In genomic region chr9:119465595-119465994, GRCm38 (mm10) we compare ENCODE assay signal across 8 mouse cellular contexts. TPM values are rescaled to one million over a fixed set of nuclear protein-coding genes. Genes with fewer than 3 reads are reported as not detected.
DNase-seq lines count a peak whose midpoint lies in the region; ATAC-seq and TF ChIP-seq lines count a peak whose summit lies in the region.

No protein-coding gene starts in this region.

- no peaks in the 10 kb centered on the region for H3K4me1 ChIP-seq in liver, adult 2 months (ENCODE audit: control insufficient read depth, insufficient read depth, low read length)
- peaks cover 26% of the 10 kb centered on the region for H3K4me1 ChIP-seq in liver, embryonic 12.5 days
- no peaks in the 10 kb centered on the region for H3K4me1 ChIP-seq in kidney, embryonic 15.5 days

- no peak overlapping the region for H3K9ac ChIP-seq in liver, adult 2 months (ENCODE audit: low read depth, low read length)
- H3K9ac ChIP-seq in liver, embryonic 12.5 days = no peak overlapping the region
- H3K9ac ChIP-seq in kidney, embryonic 15.5 days = no peak overlapping the region

- H3K9me3 ChIP-seq in liver, embryonic 12.5 days (replicated peaks) = no peaks in the 10 kb centered on the region
- no peaks in the 10 kb centered on the region for H3K9me3 ChIP-seq in kidney, embryonic 15.5 days (replicated peaks)

- H3K4me3 ChIP-seq in liver, adult 2 months (ENCODE audit: insufficient read depth, low read depth, low read length) = no peak overlapping the region
- no peak overlapping the region for H3K4me3 ChIP-seq in liver, embryonic 12.5 days
- H3K4me3 ChIP-seq in kidney, embryonic 15.5 days (replicated peaks) = no peak overlapping the region

- no peak overlapping the region for H3K27ac ChIP-seq in liver, adult 2 months (replicated peaks; ENCODE audit: insufficient read depth, low read depth, low read length)
- H3K27ac ChIP-seq in liver, embryonic 12.5 days = no peak overlapping the region
- no peak overlapping the region for H3K27ac ChIP-seq in kidney, embryonic 15.5 days

- ATAC-seq in liver, embryonic 12.5 days = no peak
- ATAC-seq in erythroblast, adult 5-6 weeks (replicated peaks; ENCODE audit: low FRiP score, poor library complexity, severe bottlenecking) = peak; percentile 48
- ATAC-seq in kidney, embryonic 15.5 days (replicated peaks; ENCODE audit: low FRiP score) = 0 out of 2 replicates have a peak, but pooled peaks have one; percentile 77

- peak; percentile 27 to 29 for DNase-seq in cerebellum, adult 18-20 months
- no peak for DNase-seq in cerebellum, adult 9-11 months
- peak; percentile 14 for DNase-seq in liver, adult 2 months (ENCODE audit: extremely low read depth, low read depth, low spot score)
- DNase-seq in retina, embryonic 14.5 days (ENCODE audit: low spot score) = peak; percentile 75
- DNase-seq in spleen, adult 18-20 months = no peak

- peaks cover 7% of the 10 kb centered on the region; the same call in 1 of the 2 replicates for H3K36me3 ChIP-seq in liver, adult 2 months (ENCODE audit: control insufficient read depth, insufficient read depth, low read length)
- H3K36me3 ChIP-seq in liver, embryonic 12.5 days = peaks cover 74% of the 10 kb centered on the region
- peaks cover 73% of the 10 kb centered on the region for H3K36me3 ChIP-seq in kidney, embryonic 15.5 days

- no peak for TF ChIP-seq POLR2A in liver, adult 2 months (IDR thresholded peaks at IDR 0.05; ENCODE audit: extremely low read depth, insufficient read depth, low read length)

- no peaks in the 10 kb centered on the region for H3K27me3 ChIP-seq in liver, adult 2 months (ENCODE audit: control insufficient read depth, insufficient read depth, low read length)
- no peaks in the 10 kb centered on the region for H3K27me3 ChIP-seq in liver, embryonic 12.5 days (replicated peaks)
- no peaks in the 10 kb centered on the region for H3K27me3 ChIP-seq in kidney, embryonic 15.5 days

- WGBS in liver, adult 2 months = 82% methylated on average over 7 of the region's 7 CpGs
- 76% methylated on average over 7 of the region's 7 CpGs for WGBS in liver, embryonic 12.5 days (ENCODE audit: insufficient replicate concordance)
- WGBS in kidney, embryonic 15.5 days = 65% methylated on average over 7 of the region's 7 CpGs

- H3K4me2 ChIP-seq in liver, embryonic 12.5 days = no peak overlapping the region
- H3K4me2 ChIP-seq in kidney, embryonic 15.5 days = no peak overlapping the region

- peak; percentile 42 for TF ChIP-seq CTCF in liver, adult 2 months (IDR thresholded peaks at IDR 0.05; ENCODE audit: low read depth, low read length)

- H3K79me2 ChIP-seq in liver, adult 2 months (ENCODE audit: control insufficient read depth, insufficient read depth, low read length) = no peaks in the 10 kb centered on the region

RNA-seq across cellular contexts. Expression of gene Exog, which starts 20.9 kb away (rescaled TPM):
- total RNA-seq in liver, adult 2 months (2014; rRNA removed) = 0.92 and 1.1 TPM in 2 replicates
- polyA plus RNA-seq in liver, adult 2 months (2012; rRNA removed) = 0.85 and 1.1 TPM in 2 replicates
- 11.4 and 11.7 TPM in 2 replicates for polyA plus RNA-seq in liver, embryonic 12.5 days (2016; fragmentation: Nextera tagmentation; extraction: Ambion mirVana)
- total RNA-seq in erythroblast, adult 5-6 weeks (2015; ENCODE audit: low replicate concordance) = 1.5 TPM in 2 replicates
- total RNA-seq in erythroblast, adult 5-6 weeks (2017; ENCODE audit: low replicate concordance) = 0.70 and 0.77 TPM in 2 replicates
- 24.1 and 25.3 TPM in 2 replicates for polyA plus RNA-seq in kidney, embryonic 15.5 days (2015; fragmentation: Nextera tagmentation; extraction: Ambion mirVana)

Comparison
In these comparisons a context has a peak if more than half of its experiments do, and no peak if none do; other contexts are left out.
1. DNase-seq: peak in cerebellum, adult 18-20 months (2 of 2), liver, adult 2 months (single experiment) and retina, embryonic 14.5 days (single experiment); none in cerebellum, adult 9-11 months (single experiment) and spleen, adult 18-20 months (0 of 2).